Mouse (Mus musculus) CD4-positive naive resting alpha-beta T cell, adult 76 days (primary cell): ENCODE data around the gene Rpl35. TPM values are rescaled to one million over a fixed set of nuclear protein-coding genes. Genes with fewer than 3 reads are reported as not detected.

Experiments used
- total RNA-seq: library from RNA; stranded (reverse); gene quantifications from one replicate; pipeline ENCODE4 v1.2.4, GENCODE M21; 2023

Gene Rpl35
- total RNA-seq, result 979 TPM

DNA sequence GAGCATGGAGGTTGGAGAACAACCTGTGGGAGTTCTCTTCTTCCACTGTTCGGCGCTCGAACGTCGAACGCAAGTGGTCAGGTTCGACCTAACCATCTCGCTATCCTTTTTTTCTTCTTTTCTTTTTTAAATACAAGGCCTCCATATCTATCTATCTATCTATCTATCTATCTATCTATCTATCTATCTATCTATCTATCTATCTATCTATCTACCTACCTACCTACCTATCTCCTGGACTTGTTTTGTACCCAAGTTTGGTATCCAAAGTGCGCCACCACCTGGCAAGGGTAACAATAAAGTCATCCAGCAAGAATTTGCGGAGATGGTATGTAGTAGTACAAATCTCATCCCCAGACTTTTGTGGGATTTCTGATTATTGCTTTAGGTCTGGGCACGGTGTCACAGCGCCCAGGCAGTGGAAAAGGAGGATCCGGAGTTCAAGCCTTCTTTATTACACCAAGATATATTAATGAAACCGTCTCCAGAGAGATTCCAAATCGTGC, at the start of gene Rpl35:
TSS of gene Rpl35 (minus strand) at position 51 of the 506 bp plus-strand sequence.

DNA sequence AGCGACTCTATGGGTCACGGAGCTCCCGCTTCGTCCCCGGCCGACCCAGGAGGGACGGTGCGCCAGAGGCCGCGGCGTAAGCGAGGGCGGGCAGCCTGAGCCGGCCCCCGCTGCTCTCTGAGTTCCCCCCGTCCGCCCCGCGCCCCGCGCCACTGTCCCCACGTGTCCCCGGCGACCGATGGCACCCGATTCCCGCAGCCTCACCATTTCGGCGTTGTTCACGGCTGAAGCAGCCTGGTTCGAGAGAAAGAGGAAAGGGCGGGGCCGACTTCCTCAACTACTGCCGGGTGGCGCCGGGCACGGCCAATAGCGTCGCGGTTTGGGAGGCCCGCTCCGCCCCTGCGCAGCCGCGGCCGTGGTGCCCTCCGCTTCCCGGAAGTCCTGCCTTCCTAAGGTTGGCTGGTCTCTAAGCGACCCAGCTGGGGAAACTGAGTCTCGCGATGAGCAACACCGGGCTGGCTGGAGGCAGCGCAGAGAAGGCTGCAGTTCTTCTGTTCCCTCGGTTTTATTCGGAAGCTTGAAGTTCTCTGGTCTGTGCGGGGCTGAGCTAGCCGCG, 466 bp downstream of the Rpl35 start, which contains the start of gene Arpc5l:
TSS of gene Arpc5l (plus strand) at position 469 of the 556 bp plus-strand sequence.

GRCm38 (mm10) chr2:38997386-38998374, 7.7 kb downstream of the Rpl35 start, which contains the start of gene Wdr38:
Wdr38 (plus strand) TSS chr2:38997476.

Other genes with a start within 250 kb of the Rpl35 start
- gene Nr6a1, start 77.9 kb downstream of the Rpl35 start, total RNA-seq, result 6.4 TPM
- not detected for gene Olfml2a, start 73.6 kb downstream of the Rpl35 start, total RNA-seq
- gene Wdr38, start 8.1 kb downstream of the Rpl35 start, total RNA-seq, result 0.21 TPM
- gene Arpc5l, start 276 bp downstream of the Rpl35 start, total RNA-seq, result 59.4 TPM
- gene Golga1, start 59.9 kb upstream of the Rpl35 start, total RNA-seq, result 27.7 TPM
- gene Scai, start 185.1 kb upstream of the Rpl35 start, total RNA-seq, result 35.6 TPM
- 65.8 TPM for gene Ppp6c, start 220.8 kb upstream of the Rpl35 start, total RNA-seq